Comparison of ENCODE assay signal across 10 mouse cellular contexts in genomic region chr4:33926730-33927263, GRCm38 (mm10). TPM values are rescaled to one million over a fixed set of nuclear protein-coding genes. Genes with fewer than 3 reads are reported as not detected.
DNase-seq lines count a peak whose midpoint lies in the region; ATAC-seq and TF ChIP-seq lines count a peak whose summit lies in the region.
"Had no signal": no experiment of that assay in that cellular context is flagged by ENCODE, and none has a peak within 500 bp of the region (broad histone marks: within the 10 kb centered on the region; RNA-seq: fewer than 3 reads in every experiment).

No protein-coding gene starts in this region.

- peak overlapping the region; percentile 98 for H3K9ac ChIP-seq in forebrain, embryonic 15.5 days (replicated peaks)
- no peak overlapping the region for H3K9ac ChIP-seq in midbrain, embryonic 11.5 days (ENCODE audit: low read length)

- peak overlapping the region; percentile 89 for H3K4me3 ChIP-seq in forebrain, embryonic 15.5 days
- H3K4me3 ChIP-seq in midbrain, embryonic 11.5 days (ENCODE audit: low read depth, low read length): peak overlapping the region; percentile 7; the same call in 1 of the 2 replicates

- H3K27me3 ChIP-seq in forebrain, embryonic 15.5 days: no peaks in the 10 kb centered on the region
- H3K27me3 ChIP-seq in midbrain, embryonic 11.5 days (ENCODE audit: control insufficient read depth, insufficient read depth, low read length): peaks cover 21% of the 10 kb centered on the region

- peak overlapping the region; percentile 71 for H3K27ac ChIP-seq in forebrain, embryonic 15.5 days (replicated peaks)
- H3K27ac ChIP-seq in midbrain, embryonic 11.5 days (ENCODE audit: low read depth, low read length): no peak overlapping the region

- no peaks in the 10 kb centered on the region for H3K9me3 ChIP-seq in forebrain, embryonic 15.5 days
- H3K9me3 ChIP-seq in midbrain, embryonic 11.5 days (ENCODE audit: control insufficient read depth, low read length): no peaks in the 10 kb centered on the region

- peak overlapping the region; percentile 95 for H3K4me2 ChIP-seq in forebrain, embryonic 15.5 days (replicated peaks)
- 0 out of 2 replicates have a peak overlapping the region, but pooled peaks have one; percentile 13 for H3K4me2 ChIP-seq in midbrain, embryonic 11.5 days

- H3K36me3 ChIP-seq in forebrain, embryonic 15.5 days: no peaks in the 10 kb centered on the region
- H3K36me3 ChIP-seq in midbrain, embryonic 11.5 days (ENCODE audit: control insufficient read depth, insufficient read depth, low read length): no peaks in the 10 kb centered on the region

- DNase-seq in brain, adult 2 months (ENCODE audit: low read depth, low spot score): peak; percentile 60
- DNase-seq in brain, embryonic 14.5 days (ENCODE audit: low read depth): peak; percentile 42
- DNase-seq in midbrain, embryonic 11.5 days (ENCODE audit: low spot score, missing footprints): no peak
- no peak for DNase-seq in urinary bladder, postnatal 36 days (ENCODE audit: low spot score in 2 of 2)
- no peak for DNase-seq in kidney, postnatal 36 days
- DNase-seq in kidney, postnatal 25 days: no peak
- DNase-seq: kidney, adult 18-20 months; layer of hippocampus, adult 9-11 months; liver had no signal

- 65% methylated on average over 7 of the region's 7 CpGs for WGBS in forebrain, embryonic 15.5 days
- 79% methylated on average over 7 of the region's 7 CpGs for WGBS in midbrain, embryonic 11.5 days

- no peak for TF ChIP-seq CTCF in brain, embryonic 14.5 days (IDR thresholded peaks at IDR 0.05; ENCODE audit: borderline replicate concordance, extremely low read depth, insufficient read depth, insufficient read length)

- no peak for ATAC-seq in forebrain, embryonic 15.5 days (replicated peaks)
- no peak for ATAC-seq in midbrain, embryonic 11.5 days (ENCODE audit: low FRiP score)

- no peak for TF ChIP-seq POLR2A in brain, embryonic 14.5 days (IDR thresholded peaks at IDR 0.05; ENCODE audit: borderline replicate concordance, extremely low read depth, insufficient read depth, insufficient read length, poor library complexity, severe bottlenecking)

- peaks cover 21% of the 10 kb centered on the region for H3K4me1 ChIP-seq in forebrain, embryonic 15.5 days
- H3K4me1 ChIP-seq in midbrain, embryonic 11.5 days (ENCODE audit: control insufficient read depth, insufficient read depth, low read length): no peaks in the 10 kb centered on the region; the same call in 1 of the 2 replicates

RNA-seq across cellular contexts. Expression of gene Cnr1, which starts 2.4 kb away (rescaled TPM):
- 58.1 and 60.8 TPM in 2 replicates for polyA plus RNA-seq in brain, embryonic 14.5 days (2012; rRNA removed)
- polyA plus RNA-seq in forebrain, embryonic 15.5 days (2015; fragmentation: Nextera tagmentation; extraction: Ambion mirVana): 71.3 and 75.5 TPM in 2 replicates
- 15.9 and 17.5 TPM in 2 replicates for polyA plus RNA-seq in midbrain, embryonic 11.5 days (2014; fragmentation: Nextera tagmentation; extraction: Ambion mirVana)

Comparison
In these comparisons a context has a peak if more than half of its experiments do, and no peak if none do; other contexts are left out.
1. DNase-seq: peak in brain, adult 2 months (single experiment) and brain, embryonic 14.5 days (single experiment); none in midbrain, embryonic 11.5 days (single experiment), urinary bladder, postnatal 36 days (0 of 2), kidney, postnatal 36 days (0 of 2) and kidney, postnatal 25 days (0 of 2).